Mouse (Mus musculus) lung, embryonic 16.5 days (tissue): ENCODE data around the gene Psmd3. TPM values are rescaled to one million over a fixed set of nuclear protein-coding genes. Genes with fewer than 3 reads are reported as not detected.

Experiments used
- ATAC-seq: fragments of 200-750 bp; cut with Nextera tagmentation; 2 replicates; pipeline ENCODE4 v1.8.0; 2017; ENCODE audit warnings: low read depth, mild to moderate bottlenecking, moderate library complexity
- H3K27ac ChIP-seq: fragments of 300-500 bp; sonication (generic); 2 replicates; pipeline ENCODE4 v1.5.1; 2014; ENCODE audit warnings: mild to moderate bottlenecking, control low read depth, low read length
- H3K27me3 ChIP-seq: fragments of 300-500 bp; sonication (generic); 2 replicates; pipeline ENCODE4 v1.6.1; 2014; ENCODE audit warnings: low read depth, low read length, mixed read lengths; ENCODE audit not compliant: control insufficient read depth, insufficient read depth
- H3K36me3 ChIP-seq: fragments of 300-500 bp; sonication (generic); 2 replicates; pipeline ENCODE4 v1.6.1; 2014; ENCODE audit warnings: low read length; ENCODE audit not compliant: control insufficient read depth, insufficient read depth
- H3K4me1 ChIP-seq: fragments of 300-500 bp; sonication (generic); replicated peaks from 2 replicates; pipeline ENCODE4 v1.6.1; 2014; ENCODE audit warnings: low read length, mixed read lengths; ENCODE audit not compliant: control insufficient read depth, insufficient read depth
- H3K4me2 ChIP-seq: fragments of 300-500 bp; sonication (generic); 2 replicates; pipeline ENCODE4 v1.6.1; 2014; ENCODE audit warnings: low read depth, low read length, control low read depth
- H3K4me3 ChIP-seq: fragments of 300-500 bp; sonication (generic); 2 replicates; pipeline ENCODE4 v1.5.1; 2014; ENCODE audit warnings: mild to moderate bottlenecking, low read length, control low read depth
- H3K9ac ChIP-seq: fragments of 300-500 bp; sonication (generic); 2 replicates; pipeline ENCODE4 v1.6.1; 2014; ENCODE audit warnings: low read length, control low read depth
- H3K9me3 ChIP-seq: fragments of 300-500 bp; sonication (generic); 2 replicates; pipeline ENCODE4 v1.6.1; 2016; ENCODE audit warnings: low read length; ENCODE audit not compliant: control insufficient read depth
- WGBS: fragments of 180-500 bp; shearing (Covaris S2); extraction: QIAGEN DNeasy Blood & Tissue Kit; methylation state at CpG from one replicate; pipeline ENCODE4 v1.1.7; 2014; 5-methylcytosine and 5-hydroxymethylcytosine counted together
- polyA plus RNA-seq: library from polyadenylated mRNA; unstranded; fragments of >200 nt; fragmentation: Nextera tagmentation; extraction: Ambion mirVana; gene quantifications from 2 replicates; pipeline ENCODE4 v1.2.1, GENCODE M21; 2015

Gene Psmd3
- polyA plus RNA-seq, 1 experiment from 2014 or later = 177 TPM

DNA sequence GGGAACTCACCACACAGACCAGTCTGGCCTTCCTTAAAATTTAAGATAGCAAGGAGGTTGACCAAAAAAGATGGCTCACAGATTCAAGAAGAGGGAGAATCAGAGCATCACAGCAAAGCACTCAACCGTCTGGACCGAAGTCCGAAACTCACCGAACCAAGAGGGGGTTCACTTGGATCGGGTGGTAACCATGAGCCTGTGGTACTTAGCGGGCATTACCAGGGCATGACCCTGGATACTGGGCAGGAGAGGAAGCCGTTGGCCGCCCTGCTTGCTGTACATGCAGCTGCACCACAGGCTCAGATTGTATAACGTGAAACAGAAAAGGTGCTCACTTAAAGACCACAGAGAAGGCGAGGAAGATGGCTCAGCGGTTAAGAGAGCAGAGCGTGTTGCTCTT lies 14.9 kb downstream of the Psmd3 start:
- Histone ChIP-seq H3K27ac (no peak overlapping the region), H3K27me3 (no peaks in the 10 kb centered on the region), H3K9ac (no peak overlapping the region), H3K4me3 (no peak overlapping the region), H3K4me1 (0 out of 2 replicates have a peak, but pooled peaks cover 7% of the 10 kb centered on the region), H3K36me3 (peaks cover 21% of the 10 kb centered on the region), H3K4me2 (no peak overlapping the region), H3K9me3 (no peaks in the 10 kb centered on the region)
- no peak for ATAC-seq
- WGBS = 87% methylated on average over 12 of the region's 12 CpGs

DNA sequence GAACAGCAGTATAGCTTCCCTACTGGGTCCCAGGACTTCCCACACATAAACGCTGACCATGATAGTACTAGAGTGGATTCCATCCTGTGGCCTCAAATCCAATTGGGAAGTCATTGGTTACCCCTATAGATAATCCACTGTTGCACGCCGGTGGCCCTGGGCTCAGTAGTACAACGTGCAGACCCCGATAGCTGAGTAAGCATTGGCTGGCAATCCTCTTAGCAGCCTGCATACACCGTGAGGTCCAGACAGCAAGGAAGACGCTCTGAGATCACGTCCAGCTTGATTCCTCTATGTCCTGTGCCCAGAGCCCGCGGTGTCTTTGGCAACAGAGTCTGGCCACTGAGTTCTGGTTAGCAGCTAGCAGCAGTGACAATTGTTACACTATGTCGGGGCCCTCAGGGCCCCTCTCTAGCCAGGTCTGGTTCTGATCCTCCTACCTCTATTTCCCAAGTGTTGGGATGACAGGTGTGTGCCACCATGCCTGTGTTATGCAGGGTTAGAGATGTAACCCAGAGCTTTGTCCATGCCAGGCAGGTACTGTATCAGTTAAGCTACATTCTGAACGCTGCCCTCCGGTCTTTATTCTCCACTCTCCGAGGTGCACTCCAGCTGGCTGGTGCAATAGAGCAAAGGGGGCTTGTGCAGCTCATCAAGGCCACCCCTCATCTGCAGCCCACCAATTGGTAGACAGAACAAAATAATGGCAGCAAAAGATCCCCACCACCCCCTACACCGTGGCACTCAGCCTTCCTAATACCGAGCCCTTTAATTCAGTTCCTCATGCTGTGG lies 16.7 kb downstream of the Psmd3 start:
- Histone ChIP-seq H3K9ac (no peak overlapping the region), H3K4me2 (no peak overlapping the region), H3K36me3 (peaks cover 14% of the 10 kb centered on the region), H3K9me3 (no peaks in the 10 kb centered on the region), H3K4me3 (no peak overlapping the region), H3K4me1 (0 out of 2 replicates have a peak, but pooled peaks cover 7% of the 10 kb centered on the region), H3K27ac (no peak overlapping the region), H3K27me3 (no peaks in the 10 kb centered on the region)
- ATAC-seq = no peak
- 79% methylated on average over 16 of the region's 16 CpGs for WGBS

DNA sequence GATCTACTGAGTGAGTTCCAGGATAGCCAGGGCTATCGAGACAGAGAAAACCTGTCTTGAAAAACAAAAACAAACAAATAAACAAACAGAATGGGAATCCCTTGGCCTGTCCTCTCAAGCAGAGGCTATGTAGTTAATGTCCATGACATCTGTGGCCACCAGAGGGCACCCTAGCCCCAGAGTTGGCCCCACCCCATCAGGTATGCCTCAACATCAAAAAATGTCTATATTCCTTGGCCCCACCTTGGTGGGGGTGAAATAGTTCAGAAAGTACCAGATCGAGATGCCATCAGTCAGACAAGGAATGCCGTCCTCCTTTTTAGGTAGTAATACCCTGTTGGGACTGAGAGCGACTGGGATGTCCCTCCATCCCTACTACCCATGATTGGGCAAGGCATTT lies 17.6 kb downstream of the Psmd3 start:
- 31% methylated on average over 4 of the region's 4 CpGs for whole genome bisulfite sequencing
- Histone ChIP-seq H3K36me3 (peaks cover 12% of the 10 kb centered on the region), H3K4me1 (0 out of 2 replicates have a peak, but pooled peaks cover 7% of the 10 kb centered on the region), H3K27ac (no peak overlapping the region), H3K9me3 (no peaks in the 10 kb centered on the region), H3K9ac (no peak overlapping the region), H3K4me3 (no peak overlapping the region), H3K4me2 (no peak overlapping the region), H3K27me3 (no peaks in the 10 kb centered on the region)
- peak; percentile 69 for ATAC-seq

DNA sequence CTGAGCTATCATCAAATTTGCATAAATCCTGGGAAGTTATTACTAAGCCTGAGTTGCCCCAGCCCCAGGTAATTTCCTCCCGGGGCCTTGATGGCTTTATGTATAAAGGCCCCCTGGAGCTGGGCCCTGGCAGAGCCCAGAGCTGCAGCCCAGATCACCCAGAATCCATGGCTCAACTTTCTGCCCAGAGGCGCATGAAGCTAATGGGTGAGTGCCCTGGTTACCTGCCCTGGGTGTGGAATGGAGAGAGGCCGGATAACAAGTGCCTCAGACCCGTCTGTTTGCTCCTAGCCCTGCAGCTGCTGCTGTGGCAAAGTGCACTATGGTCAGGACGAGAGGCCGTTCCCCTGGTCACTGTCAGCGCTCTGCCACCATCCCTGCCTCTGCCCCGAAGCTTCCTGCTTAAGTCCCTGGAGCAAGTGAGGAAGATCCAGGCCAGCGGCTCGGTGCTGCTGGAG lies 18.9 kb downstream of the Psmd3 start, which contains the start of gene Csf3:
Gene Csf3 (plus strand): TSS at position 51 of the 458 bp plus-strand sequence.
- Histone ChIP-seq H3K4me2 (no peak within 1 kb of the TSS), H3K9ac (0 out of 2 replicates have a peak within 1 kb of the TSS, but pooled peaks have one; percentile 6), H3K4me3 (no peak within 1 kb of the TSS), H3K27ac (no peak within 1 kb of the TSS), H3K36me3 (peaks cover 15% of the 10 kb centered on the region), H3K4me1 (0 out of 2 replicates have a peak, but pooled peaks cover 7% of the 10 kb centered on the region), H3K27me3 (no peaks in the 10 kb centered on the region), H3K9me3 (no peaks in the 10 kb centered on the region)
- whole genome bisulfite sequencing = 36% methylated on average over 10 of the region's 10 CpGs
- ATAC-seq = no peak

DNA sequence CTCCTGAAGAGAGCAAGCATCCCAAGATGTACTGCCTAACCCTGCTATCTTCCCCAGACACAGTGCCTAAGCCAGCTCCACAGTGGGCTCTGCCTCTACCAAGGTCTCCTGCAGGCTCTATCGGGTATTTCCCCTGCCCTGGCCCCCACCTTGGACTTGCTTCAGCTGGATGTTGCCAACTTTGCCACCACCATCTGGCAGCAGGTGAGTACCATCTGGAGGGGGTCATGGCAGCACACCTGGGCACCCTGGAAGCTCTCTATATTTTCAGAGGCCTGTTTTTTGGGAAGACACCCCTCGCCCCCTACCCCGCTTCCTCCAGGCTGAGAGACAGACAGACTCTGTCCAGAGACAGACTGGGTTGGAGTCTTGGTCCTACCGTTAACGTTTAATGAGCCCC lies 20.0 kb downstream of the Psmd3 start:
- Histone ChIP-seq H3K4me3 (no peak overlapping the region), H3K4me2 (no peak overlapping the region), H3K9ac (no peak overlapping the region), H3K36me3 (peaks cover 21% of the 10 kb centered on the region), H3K27me3 (no peaks in the 10 kb centered on the region), H3K9me3 (no peaks in the 10 kb centered on the region), H3K4me1 (peaks cover 17% of the 10 kb centered on the region), H3K27ac (no peak overlapping the region)
- no peak for ATAC-seq
- WGBS = 64% methylated on average over 5 of the region's 5 CpGs

DNA sequence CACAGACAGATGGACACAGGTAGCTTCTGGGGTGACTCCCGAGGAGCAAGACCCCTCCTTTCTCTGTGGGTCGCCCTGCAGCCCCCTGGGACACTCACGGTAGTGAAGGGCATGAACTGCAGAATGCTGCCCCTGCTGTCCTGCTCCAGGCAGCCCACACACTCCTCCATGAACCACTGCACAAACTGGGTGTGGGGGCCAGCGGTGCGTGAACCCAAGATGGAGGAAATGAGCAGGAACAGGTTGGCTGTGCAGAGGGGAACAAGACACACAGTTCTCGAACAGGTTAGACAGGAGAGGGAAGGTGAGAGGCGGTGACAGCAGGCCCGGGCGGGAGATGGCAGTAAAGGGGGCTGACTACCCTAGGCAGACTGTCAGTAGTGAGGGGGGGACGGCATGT lies 22.7 kb downstream of the Psmd3 start:
- Histone ChIP-seq H3K4me1 (peaks cover 43% of the 10 kb centered on the region), H3K27ac (no peak overlapping the region)
- no peak for ATAC-seq

DNA sequence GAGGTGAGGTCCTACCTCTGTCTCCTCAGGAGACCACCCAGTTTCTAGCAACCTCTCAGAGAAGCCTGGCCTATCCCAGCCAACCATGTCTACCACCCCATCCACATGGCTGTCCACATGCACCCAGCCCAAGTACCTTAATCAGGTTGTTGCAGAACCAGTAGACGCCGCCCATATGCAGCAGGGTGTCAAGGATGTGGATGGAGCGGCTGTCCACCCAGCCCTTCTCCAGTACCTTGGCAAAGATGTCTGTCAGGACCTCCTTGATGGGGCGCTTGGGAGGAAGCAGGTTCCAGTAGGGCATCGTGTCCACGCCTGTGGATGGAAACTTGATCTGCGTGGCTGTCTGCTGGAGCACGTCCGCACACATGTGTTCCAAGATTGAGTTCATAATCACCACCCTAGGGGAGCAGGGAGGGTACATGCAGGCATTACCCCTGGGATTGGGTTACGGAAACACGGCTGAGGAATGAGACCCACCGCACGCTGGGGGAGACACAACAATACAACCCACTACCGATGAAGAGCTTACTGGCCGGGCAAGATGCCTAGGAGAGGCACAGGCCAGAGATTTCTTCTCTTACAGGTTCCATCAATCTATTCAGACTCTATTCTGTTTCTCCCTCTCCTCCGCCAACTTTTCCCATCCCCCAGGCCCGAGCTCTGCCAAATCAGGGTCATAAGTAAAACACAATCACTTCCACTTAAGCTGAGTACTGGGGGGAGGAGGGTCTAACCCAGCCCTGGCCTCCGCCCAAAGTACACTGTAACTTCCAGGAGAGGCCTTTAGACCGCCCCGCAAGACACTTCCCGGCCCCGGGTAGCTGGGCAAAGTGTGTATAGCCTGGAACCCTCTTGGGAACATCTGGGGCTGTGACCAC lies 25.3 kb downstream of the Psmd3 start:
- Histone ChIP-seq H3K27me3 (no peaks in the 10 kb centered on the region), H3K9ac (peak overlapping the region; percentile 39), H3K27ac (peak overlapping the region; percentile 96), H3K36me3 (peaks cover 25% of the 10 kb centered on the region), H3K9me3 (no peaks in the 10 kb centered on the region), H3K4me1 (peaks cover 43% of the 10 kb centered on the region), H3K4me2 (peak overlapping the region; percentile 26), H3K4me3 (no peak overlapping the region; the same call in 1 of the 2 replicates)
- peak; percentile 81 for ATAC-seq
- WGBS = 46% methylated on average over 22 of the region's 22 CpGs

More for the DNA sequence above, 22.7 kb downstream of the Psmd3 start:
- Histone ChIP-seq H3K4me3 (no peak overlapping the region), H3K9me3 (no peaks in the 10 kb centered on the region), H3K36me3 (peaks cover 21% of the 10 kb centered on the region), H3K27me3 (no peaks in the 10 kb centered on the region), H3K9ac (no peak overlapping the region), H3K4me2 (no peak overlapping the region)
- WGBS = 78% methylated on average over 10 of the region's 10 CpGs

DNA sequence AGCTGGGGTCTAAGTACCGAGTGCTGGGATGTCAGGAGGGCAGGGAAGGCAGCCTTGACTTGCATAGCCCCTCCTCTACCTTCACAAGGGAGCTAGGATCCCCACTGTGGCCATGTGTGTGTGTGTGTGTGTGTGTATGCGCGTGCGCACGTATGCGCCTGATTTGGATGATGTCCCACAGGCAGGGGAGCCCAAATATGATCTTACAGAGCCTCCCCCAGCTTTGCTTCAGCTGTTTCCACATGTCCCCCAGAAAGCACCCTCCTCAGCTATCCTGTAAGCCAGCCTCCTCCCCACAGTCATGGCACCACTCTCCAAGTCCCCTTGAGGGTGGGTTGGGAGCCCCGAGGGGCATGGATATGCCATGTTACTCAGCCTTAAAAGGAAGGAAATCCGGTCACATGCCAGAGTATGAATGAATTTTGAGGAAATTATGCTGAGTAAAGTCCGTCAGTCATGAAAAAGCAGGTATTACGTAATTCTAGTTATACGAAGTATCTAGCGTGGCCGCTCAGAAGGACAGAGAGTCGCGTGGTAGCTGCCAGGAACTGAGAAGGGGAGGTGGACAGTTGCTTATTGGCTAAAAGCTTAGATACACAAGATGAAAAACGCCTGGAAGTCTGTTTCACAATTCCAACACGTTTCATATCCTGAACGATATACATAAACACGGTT lies 26.1 kb downstream of the Psmd3 start:
- ATAC-seq = peak; percentile 69
- WGBS = 36% methylated on average over 19 of the region's 19 CpGs
- no peaks in the 10 kb centered on the region for H3K9me3 ChIP-seq
- peak overlapping the region; percentile 26 for H3K4me2 ChIP-seq
- H3K9ac ChIP-seq = peak overlapping the region; percentile 39; the same call in 1 of the 2 replicates
- H3K4me3 ChIP-seq = no peak overlapping the region; the same call in 1 of the 2 replicates
- peaks cover 25% of the 10 kb centered on the region for H3K36me3 ChIP-seq
- H3K27ac ChIP-seq = peak overlapping the region; percentile 96
- H3K4me1 ChIP-seq = peaks cover 43% of the 10 kb centered on the region
- no peaks in the 10 kb centered on the region for H3K27me3 ChIP-seq
